Mouse (Mus musculus): ENCODE data around the gene Prdm11. TPM values are rescaled to one million over a fixed set of nuclear protein-coding genes. Genes with fewer than 3 reads are reported as not detected.

The Prdm11 gene
- polyA plus RNA-seq, 1 experiment from 2014 or later: 2.2 TPM

DNA sequence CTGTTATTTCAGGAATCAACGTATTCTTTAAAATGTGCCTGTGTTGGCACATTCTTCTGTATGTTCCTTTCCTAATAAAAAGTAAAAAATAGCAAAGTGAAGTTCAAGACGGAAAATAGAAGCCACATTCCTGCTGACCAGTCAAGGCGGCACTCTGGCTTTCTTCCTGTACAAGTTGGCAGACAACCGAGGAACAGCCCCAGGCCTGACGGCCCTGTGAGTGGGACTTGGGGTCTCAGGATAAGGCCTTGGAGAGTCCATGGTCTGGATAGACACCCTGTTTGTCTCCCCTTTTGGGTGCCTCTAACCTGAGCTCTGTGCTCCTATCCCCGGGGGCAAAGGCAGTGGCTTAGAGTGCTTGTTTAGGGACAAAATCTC lies 30.6 kb upstream of the Prdm11 start:
- ATAC-seq (ENCODE audit: low read depth): no peak
- Histone ChIP-seq H3K9me3 (no peaks in the 10 kb centered on the region), H3K4me2 (no peak overlapping the region), H3K9ac (no peak overlapping the region), H3K4me1 (replicated peaks) (peaks cover 8% of the 10 kb centered on the region; the same call in 1 of the 2 replicates), H3K27me3 (no peaks in the 10 kb centered on the region), H3K27ac (replicated peaks) (no peak overlapping the region), H3K4me3 (no peak overlapping the region), H3K36me3 (no peaks in the 10 kb centered on the region)
- WGBS: 78% methylated on average over 6 of the region's 6 CpGs

GRCm38 (mm10) chr2:93075738-93076577 lies 30.0 kb upstream of the Prdm11 start:
- H3K4me1 ChIP-seq (replicated peaks): peaks cover 8% of the 10 kb centered on the region; the same call in 1 of the 2 replicates
- 39% methylated on average over 15 of the region's 15 CpGs for WGBS
- no peaks in the 10 kb centered on the region for H3K36me3 ChIP-seq
- H3K27ac ChIP-seq (replicated peaks): no peak overlapping the region
- no peaks in the 10 kb centered on the region for H3K27me3 ChIP-seq
- H3K4me2 ChIP-seq: no peak overlapping the region
- ATAC-seq (ENCODE audit: low read depth): 0 out of 2 replicates have a peak, but pooled peaks have one; percentile 30
- no peak overlapping the region for H3K4me3 ChIP-seq
- no peaks in the 10 kb centered on the region for H3K9me3 ChIP-seq
- no peak overlapping the region for H3K9ac ChIP-seq

- 5% methylated on average over 12 of the region's 12 CpGs for WGBS
- Histone ChIP-seq H3K4me3 (no peak overlapping the region), H3K27ac (replicated peaks) (no peak overlapping the region), H3K4me2 (no peak overlapping the region), H3K4me1 (replicated peaks) (peaks cover 18% of the 10 kb centered on the region), H3K27me3 (no peaks in the 10 kb centered on the region), H3K9ac (no peak overlapping the region), H3K36me3 (no peaks in the 10 kb centered on the region), H3K9me3 (no peaks in the 10 kb centered on the region)
- no peak for ATAC-seq (ENCODE audit: low read depth)
These were observed 25.7 kb upstream of the Prdm11 start for GRCm38 (mm10) chr2:93071656-93072055.

DNA sequence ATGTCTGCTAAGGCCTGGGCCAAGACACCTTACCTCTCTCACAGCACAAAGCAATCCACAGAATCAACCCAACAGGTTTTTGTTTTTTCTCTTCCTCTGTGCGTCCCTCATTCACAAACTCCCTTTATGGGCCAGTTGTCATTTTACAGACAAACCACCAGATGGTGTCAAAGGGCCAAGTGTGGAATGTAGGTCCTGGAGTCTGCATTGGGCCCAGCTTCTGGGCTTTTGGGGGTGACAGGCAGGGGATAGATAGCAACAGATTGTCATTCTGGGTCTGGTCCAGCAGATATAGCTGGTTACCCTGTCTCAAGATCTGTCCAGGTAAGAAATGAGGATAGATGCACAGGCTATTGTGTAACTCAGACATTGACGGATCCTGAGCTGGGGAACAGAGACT lies 23.0 kb upstream of the Prdm11 start:
- no peak overlapping the region for H3K9ac ChIP-seq
- WGBS: 42% methylated on average over 2 of the region's 2 CpGs
- H3K4me3 ChIP-seq: no peak overlapping the region
- no peaks in the 10 kb centered on the region for H3K27me3 ChIP-seq
- no peaks in the 10 kb centered on the region for H3K9me3 ChIP-seq
- peaks cover 18% of the 10 kb centered on the region for H3K4me1 ChIP-seq (replicated peaks)
- no peak overlapping the region for H3K27ac ChIP-seq (replicated peaks)
- H3K4me2 ChIP-seq: no peak overlapping the region
- ATAC-seq (ENCODE audit: low read depth): 0 out of 2 replicates have a peak, but pooled peaks have one; percentile 23
- no peaks in the 10 kb centered on the region for H3K36me3 ChIP-seq

- H3K9ac ChIP-seq: no peak overlapping the region
- H3K4me2 ChIP-seq: no peak overlapping the region
- H3K36me3 ChIP-seq: no peaks in the 10 kb centered on the region
- H3K27ac ChIP-seq (replicated peaks): no peak overlapping the region
- 0 out of 2 replicates have a peak, but pooled peaks cover 3% of the 10 kb centered on the region for H3K27me3 ChIP-seq
- no peaks in the 10 kb centered on the region for H3K4me1 ChIP-seq (replicated peaks)
- H3K4me3 ChIP-seq: no peak overlapping the region
- H3K9me3 ChIP-seq: no peaks in the 10 kb centered on the region
- ATAC-seq (ENCODE audit: low read depth): peak; percentile 45; the same call in 1 of the 2 replicates
- WGBS: 12% methylated on average over 2 of the region's 2 CpGs
These were observed 17.4 kb upstream of the Prdm11 start for GRCm38 (mm10) chr2:93063347-93063746.

DNA sequence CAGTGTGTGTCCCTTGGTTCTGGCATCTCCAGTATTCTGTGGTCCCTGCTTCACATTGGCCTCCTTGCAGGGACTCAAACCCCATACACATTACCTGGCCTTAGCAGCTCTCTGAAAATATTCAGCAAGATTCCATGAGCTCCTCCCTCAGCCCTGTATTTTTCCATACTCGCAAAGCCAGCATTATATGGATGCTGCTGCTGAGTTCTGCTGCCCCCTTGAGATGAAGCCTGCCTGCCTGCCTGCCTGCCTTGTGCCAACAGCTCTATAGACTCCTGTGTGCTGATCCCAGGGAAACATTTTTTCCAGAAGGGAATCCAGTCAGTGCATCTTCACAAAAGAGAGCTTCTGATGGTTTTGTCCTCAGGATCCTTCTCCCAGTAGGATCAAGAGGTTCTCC lies 5.9 kb upstream of the Prdm11 start:
- no peak overlapping the region for H3K27ac ChIP-seq (replicated peaks)
- ATAC-seq (ENCODE audit: low read depth): no peak
- H3K9me3 ChIP-seq: no peaks in the 10 kb centered on the region
- H3K9ac ChIP-seq: no peak overlapping the region
- no peaks in the 10 kb centered on the region for H3K36me3 ChIP-seq
- H3K4me2 ChIP-seq: no peak overlapping the region
- H3K27me3 ChIP-seq: peaks cover 11% of the 10 kb centered on the region; the same call in 1 of the 2 replicates
- no peak overlapping the region for H3K4me3 ChIP-seq
- 38% methylated on average over 1 of the region's 1 CpGs for WGBS
- peaks cover under 1% of the 10 kb centered on the region for H3K4me1 ChIP-seq (replicated peaks)

DNA sequence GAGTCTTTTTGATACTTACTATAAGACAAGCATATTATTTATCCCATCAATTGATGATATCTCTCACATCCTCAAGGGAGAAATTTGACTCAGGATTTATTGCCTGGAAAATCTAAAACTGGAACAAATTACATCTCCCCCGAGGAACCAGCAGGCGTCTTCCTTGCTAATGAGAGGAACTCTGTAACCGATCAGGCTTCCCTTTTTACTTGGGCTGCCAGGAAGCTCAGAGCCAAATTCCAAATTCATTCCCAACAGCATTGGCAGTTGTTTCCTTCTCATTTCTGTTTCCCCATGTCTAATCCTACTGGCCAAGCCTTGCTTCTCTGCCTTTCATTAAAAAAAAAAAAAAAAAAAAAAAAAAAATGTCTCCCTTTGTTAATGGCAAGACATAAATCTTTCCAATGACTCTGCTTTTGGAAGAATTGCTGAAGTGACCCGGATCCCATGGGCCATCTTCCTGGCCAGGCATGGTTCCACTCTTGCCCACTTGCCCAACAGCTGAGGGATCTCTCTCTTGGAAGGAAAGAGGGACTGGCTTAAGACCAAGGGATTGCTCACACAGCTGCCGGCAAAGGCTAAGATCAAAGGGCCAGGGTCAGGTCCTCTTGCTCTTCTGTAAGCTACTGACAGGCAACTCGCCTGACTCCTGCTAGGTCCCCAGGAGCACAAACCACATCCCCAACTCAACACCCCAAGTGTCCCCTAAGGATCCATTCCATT lies 2.8 kb upstream of the Prdm11 start:
- Histone ChIP-seq H3K4me2 (no peak overlapping the region), H3K27ac (replicated peaks) (no peak overlapping the region), H3K9ac (no peak overlapping the region), H3K36me3 (no peaks in the 10 kb centered on the region), H3K4me1 (replicated peaks) (peaks cover 20% of the 10 kb centered on the region), H3K9me3 (no peaks in the 10 kb centered on the region), H3K27me3 (peaks cover 14% of the 10 kb centered on the region; the same call in 1 of the 2 replicates), H3K4me3 (no peak overlapping the region)
- WGBS: 22% methylated on average over 6 of the region's 6 CpGs
- ATAC-seq (ENCODE audit: low read depth): no peak

DNA sequence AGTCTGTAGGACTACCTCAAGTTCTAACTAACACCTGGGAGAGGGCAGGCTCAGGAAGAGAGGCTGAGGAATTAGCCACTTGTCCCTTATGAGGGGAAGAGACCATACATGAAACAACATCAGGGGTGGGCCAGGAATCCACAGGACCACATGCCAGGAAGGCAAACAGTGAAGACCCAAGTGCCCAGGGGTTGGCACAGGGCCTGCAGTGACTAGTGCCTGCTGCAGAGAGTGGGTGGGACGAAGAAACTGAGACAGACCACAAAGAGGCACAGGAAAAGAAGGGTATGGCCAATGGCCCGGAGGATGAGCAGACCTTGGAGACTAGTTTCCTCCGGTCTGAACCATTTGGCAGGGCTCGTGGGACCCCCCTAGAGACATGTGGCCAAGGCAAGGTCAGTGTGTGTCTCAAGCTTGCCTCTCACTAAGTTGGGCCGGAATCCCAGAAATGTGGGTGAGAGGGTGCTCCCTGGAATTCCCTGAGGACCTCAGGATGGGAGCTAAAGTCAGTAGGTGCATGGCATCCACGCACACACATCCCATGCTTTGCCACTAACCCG lies 1.6 kb upstream of the Prdm11 start:
- no peaks in the 10 kb centered on the region for H3K36me3 ChIP-seq
- H3K4me3 ChIP-seq: no peak overlapping the region
- no peaks in the 10 kb centered on the region for H3K9me3 ChIP-seq
- H3K9ac ChIP-seq: no peak overlapping the region
- no peak overlapping the region for H3K4me2 ChIP-seq
- H3K4me1 ChIP-seq (replicated peaks): peaks cover 23% of the 10 kb centered on the region
- peaks cover 14% of the 10 kb centered on the region; the same call in 1 of the 2 replicates for H3K27me3 ChIP-seq
- 83% methylated on average over 7 of the region's 7 CpGs for WGBS
- no peak for ATAC-seq (ENCODE audit: low read depth)
- H3K27ac ChIP-seq (replicated peaks): no peak overlapping the region

DNA sequence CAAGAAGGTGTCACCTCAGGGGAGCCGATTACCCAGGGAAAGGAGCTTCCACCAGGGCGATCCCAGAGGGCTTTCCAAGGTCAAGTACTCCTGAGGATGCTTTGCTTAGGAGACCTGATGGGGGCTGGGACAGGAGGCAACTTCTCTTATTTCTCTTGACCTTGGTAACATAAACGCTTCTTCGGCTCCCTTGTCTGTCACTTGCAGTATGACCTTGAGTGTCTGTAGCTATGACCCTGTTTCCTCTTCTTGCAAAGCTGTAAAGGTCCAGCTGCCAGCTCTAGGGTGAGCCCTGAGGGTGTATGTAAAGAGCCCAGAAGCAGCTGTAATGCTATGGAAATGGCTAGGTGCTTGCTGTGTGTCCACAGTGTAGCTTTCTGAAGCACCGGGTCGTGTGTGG lies 1.1 kb upstream of the Prdm11 start:
- no peaks in the 10 kb centered on the region for H3K9me3 ChIP-seq
- H3K27ac ChIP-seq (replicated peaks): no peak overlapping the region
- no peak overlapping the region for H3K9ac ChIP-seq
- peak overlapping the region; percentile 73; the same call in 1 of the 2 replicates for H3K4me2 ChIP-seq
- H3K4me3 ChIP-seq: no peak overlapping the region
- peaks cover 23% of the 10 kb centered on the region for H3K4me1 ChIP-seq (replicated peaks)
- ATAC-seq (ENCODE audit: low read depth): no peak
- peaks cover 14% of the 10 kb centered on the region; the same call in 1 of the 2 replicates for H3K27me3 ChIP-seq
- 85% methylated on average over 6 of the region's 6 CpGs for WGBS
- no peaks in the 10 kb centered on the region for H3K36me3 ChIP-seq

GRCm38 (mm10) chr2:93046509-93046835 lies 505 bp upstream of the Prdm11 start:
- H3K27me3 ChIP-seq: peaks cover 14% of the 10 kb centered on the region; the same call in 1 of the 2 replicates
- no peak for ATAC-seq (ENCODE audit: low read depth)
- WGBS: 23% methylated on average over 5 of the region's 5 CpGs
- H3K4me2 ChIP-seq: peak overlapping the region; percentile 73
- H3K4me3 ChIP-seq: peak overlapping the region; percentile 79
- no peaks in the 10 kb centered on the region for H3K9me3 ChIP-seq
- peak overlapping the region; percentile 95 for H3K27ac ChIP-seq (replicated peaks)
- H3K9ac ChIP-seq: peak overlapping the region; percentile 96
- peaks cover 26% of the 10 kb centered on the region for H3K4me1 ChIP-seq (replicated peaks)
- no peaks in the 10 kb centered on the region for H3K36me3 ChIP-seq

- peaks cover 35% of the 10 kb centered on the region for H3K4me1 ChIP-seq (replicated peaks)
- peak overlapping the region; percentile 79 for H3K4me3 ChIP-seq
- peak overlapping the region; percentile 73 for H3K4me2 ChIP-seq
- peak overlapping the region; percentile 95 for H3K27ac ChIP-seq (replicated peaks)
- peak overlapping the region; percentile 96 for H3K9ac ChIP-seq
- H3K36me3 ChIP-seq: no peaks in the 10 kb centered on the region
- peak; percentile 95 for ATAC-seq (ENCODE audit: low read depth)
- WGBS: under 1% methylated on average over 51 of the region's 55 CpGs
- H3K27me3 ChIP-seq: peaks cover 14% of the 10 kb centered on the region; the same call in 1 of the 2 replicates
- no peaks in the 10 kb centered on the region for H3K9me3 ChIP-seq
These were observed 694 bp downstream of the Prdm11 start for GRCm38 (mm10) chr2:93045129-93045817.
